Mouse (Mus musculus) bone marrow, adult 2 months (tissue): ENCODE results near the gene Klhdc10. TPM values are rescaled to one million over a fixed set of nuclear protein-coding genes. Genes with fewer than 3 reads are reported as not detected.

Source experiments
- H3K27ac ChIP-seq: fragments of 200-500 bp; 2 replicates; pipeline ENCODE4 v1.5.1; 2012; ENCODE audit warnings: low read depth, mild to moderate bottlenecking, control low read depth, inconsistent platforms, low read length; ENCODE audit not compliant: control insufficient read depth, poor library complexity, insufficient read depth
- H3K4me1 ChIP-seq: fragments of 200-500 bp; 2 replicates; pipeline ENCODE4 v1.6.1; 2011; ENCODE audit warnings: low read length; ENCODE audit not compliant: control insufficient read depth, insufficient read depth
- H3K4me3 ChIP-seq: fragments of 200-500 bp; replicated peaks from 2 replicates; pipeline ENCODE3; 2011; ENCODE audit warnings: mild to moderate bottlenecking, low read depth, low read length, control low read depth; ENCODE audit not compliant: control insufficient read depth
- CTCF ChIP-seq: fragments of 200-500 bp; IDR thresholded peaks from 2 replicates; pipeline ENCODE4 v1.5.1; 2011; ENCODE audit warnings: low read length, control low read depth; ENCODE audit not compliant: control insufficient read depth, insufficient read depth
- POLR2A ChIP-seq: fragments of 200-500 bp; IDR thresholded peaks from 2 replicates; pipeline ENCODE4 v1.6.1; 2011; ENCODE audit warnings: low read depth, mild to moderate bottlenecking, control low read depth, low read length, borderline replicate concordance; ENCODE audit not compliant: control insufficient read depth
- WGBS: fragments of 180-500 bp; shearing (Covaris S2); methylation state at CpG from one replicate; pipeline ENCODE4 v1.1.7; 2018; 5-methylcytosine and 5-hydroxymethylcytosine counted together
- polyA plus RNA-seq: library from polyadenylated mRNA; stranded (reverse); fragments of >200 nt; gene quantifications from 2 replicates; pipeline ENCODE4 v1.2.4, GENCODE M21; 2011; ENCODE audit warnings: low replicate concordance; ENCODE audit not compliant: missing spikeins, insufficient read depth, insufficient read length

Klhdc10 gene
- polyA plus RNA-seq, 1 experiment: 15.5 TPM

DNA sequence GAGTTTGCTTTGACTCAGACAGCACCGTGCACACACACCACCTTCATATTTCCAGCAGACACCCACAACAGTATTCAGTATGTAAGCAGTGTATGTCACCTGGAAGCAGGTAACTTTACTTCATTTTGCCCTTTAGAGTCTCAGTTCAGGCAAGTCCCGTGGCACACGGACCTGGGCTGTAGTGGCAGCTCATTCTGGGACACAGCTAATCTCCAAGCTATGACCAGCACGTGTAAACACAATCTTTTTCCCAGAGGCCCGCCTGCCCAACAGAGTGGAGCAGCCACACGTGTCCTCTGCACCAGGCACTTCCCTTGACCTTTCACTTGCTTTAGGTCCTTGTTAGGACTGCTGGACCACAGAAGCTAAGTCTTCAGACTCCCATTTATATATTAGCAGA, 84.8 kb downstream of the Klhdc10 start:
- no peak overlapping the region for H3K27ac ChIP-seq
- H3K4me3 ChIP-seq: no peak overlapping the region
- H3K4me1 ChIP-seq: no peaks in the 10 kb centered on the region
- 86% methylated on average over 6 of the region's 6 CpGs for WGBS
- no peak for TF ChIP-seq CTCF
- no peak for TF ChIP-seq POLR2A

GRCm38 (mm10) chr6:30499049-30499448, 97.4 kb downstream of the Klhdc10 start:
- WGBS: 13% methylated on average over 3 of the region's 3 CpGs
- Histone ChIP-seq H3K27ac (no peak overlapping the region), H3K4me1 (no peaks in the 10 kb centered on the region; the same call in 1 of the 2 replicates), H3K4me3 (no peak overlapping the region)
- no peak for TF ChIP-seq CTCF
- TF ChIP-seq POLR2A: no peak

Other genes with a start within 250 kb of the Klhdc10 start
- 35.1 and 44.9 TPM in 2 replicates for gene Ube2h, start 97.3 kb upstream of the Klhdc10 start, polyA plus RNA-seq
- 9.1 and 17.1 TPM in 2 replicates for gene Zc3hc1, start 10.8 kb upstream of the Klhdc10 start, polyA plus RNA-seq
- 12.7 and 15.2 TPM in 2 replicates for gene Tmem209, start 107.9 kb downstream of the Klhdc10 start, polyA plus RNA-seq
- not detected in 2 replicates for gene Ssmem1, start 108.0 kb downstream of the Klhdc10 start, polyA plus RNA-seq
- gene Cpa2, start 139.7 kb downstream of the Klhdc10 start, polyA plus RNA-seq: not detected in 2 replicates
- not detected in 2 replicates for gene Cpa4, start 166.5 kb downstream of the Klhdc10 start, polyA plus RNA-seq
- gene Cpa5, start 209.1 kb downstream of the Klhdc10 start, polyA plus RNA-seq: not detected in 2 replicates
- not detected in 2 replicates for gene Cpa1, start 237.3 kb downstream of the Klhdc10 start, polyA plus RNA-seq